Mouse (Mus musculus) liver, embryonic 13.5 days (tissue): ENCODE measurements around the gene Olfr975. TPM values are rescaled to one million over a fixed set of nuclear protein-coding genes. Genes with fewer than 3 reads are reported as not detected.

Experiments used
- polyA plus RNA-seq: library from polyadenylated mRNA; unstranded; fragments of >200 nt; fragmentation: Nextera tagmentation; extraction: Ambion mirVana; gene quantifications from 2 replicates; pipeline ENCODE4 v1.2.1, GENCODE M21; 2015

Olfr975 gene
- polyA plus RNA-seq, 1 experiment from 2014 or later = not detected

Other genes with a start within 250 kb of the Olfr975 start
- gene Olfr149, start 244.9 kb downstream of the Olfr975 start, polyA plus RNA-seq = not detected in 2 replicates
- gene Olfr965, start 240.7 kb downstream of the Olfr975 start, polyA plus RNA-seq = not detected in 2 replicates
- gene Olfr150, start 221.1 kb downstream of the Olfr975 start, polyA plus RNA-seq = not detected in 2 replicates
- gene Olfr967, start 205.8 kb downstream of the Olfr975 start, polyA plus RNA-seq = not detected in 2 replicates
- not detected in 2 replicates for gene Olfr968, start 168.8 kb downstream of the Olfr975 start, polyA plus RNA-seq
- gene Olfr969, start 161.1 kb downstream of the Olfr975 start, polyA plus RNA-seq = not detected in 2 replicates
- gene Olfr970, start 143.2 kb downstream of the Olfr975 start, polyA plus RNA-seq = not detected in 2 replicates
- not detected in 2 replicates for gene Olfr971, start 115.2 kb downstream of the Olfr975 start, polyA plus RNA-seq
- gene Olfr972, start 85.6 kb downstream of the Olfr975 start, polyA plus RNA-seq = not detected in 2 replicates
- gene Olfr229, start 44.7 kb downstream of the Olfr975 start, polyA plus RNA-seq = not detected in 2 replicates
- gene Olfr974, start 14.5 kb downstream of the Olfr975 start, polyA plus RNA-seq = not detected in 2 replicates
- gene Olfr976, start 9.1 kb upstream of the Olfr975 start, polyA plus RNA-seq = not detected in 2 replicates
- not detected in 2 replicates for gene Olfr978, start 40.1 kb upstream of the Olfr975 start, polyA plus RNA-seq
- not detected in 2 replicates for gene Olfr979, start 51.4 kb upstream of the Olfr975 start, polyA plus RNA-seq
- gene Olfr980, start 57.5 kb upstream of the Olfr975 start, polyA plus RNA-seq = not detected in 2 replicates
- gene Olfr981, start 69.4 kb upstream of the Olfr975 start, polyA plus RNA-seq = not detected in 2 replicates
- gene Olfr982, start 121.8 kb upstream of the Olfr975 start, polyA plus RNA-seq = not detected in 2 replicates
- not detected in 2 replicates for gene Olfr983, start 141.5 kb upstream of the Olfr975 start, polyA plus RNA-seq
- gene Olfr984, start 162.2 kb upstream of the Olfr975 start, polyA plus RNA-seq = not detected in 2 replicates
- not detected in 2 replicates for gene Olfr985, start 178.1 kb upstream of the Olfr975 start, polyA plus RNA-seq
- not detected in 2 replicates for gene Tmem225, start 196.1 kb upstream of the Olfr975 start, polyA plus RNA-seq
- gene Olfr986, start 228.9 kb upstream of the Olfr975 start, polyA plus RNA-seq = not detected in 2 replicates
- gene Zfp202, start 240.3 kb upstream of the Olfr975 start, polyA plus RNA-seq = 0.93 and 0.97 TPM in 2 replicates